Mouse (Mus musculus) spleen, adult 2 months (tissue): Measurements from ENCODE around the gene Slc25a28.

Experiments used
- CTCF ChIP-seq: fragments of 200-500 bp; IDR thresholded peaks from 2 replicates; pipeline ENCODE4 v1.5.1; 2011; ENCODE audit warnings: mild to moderate bottlenecking, inconsistent platforms; ENCODE audit not compliant: insufficient read depth, insufficient read length, insufficient replicate concordance; ENCODE audit errors: extremely low read depth
- POLR2A ChIP-seq: fragments of 200-500 bp; IDR thresholded peaks from 2 replicates; pipeline ENCODE4 v1.6.1; 2011; ENCODE audit warnings: low read depth, low read length, inconsistent platforms

GRCm38 (mm10) chr19:43663471-43663870, 11.2 kb downstream of the Slc25a28 start:
- TF ChIP-seq POLR2A (no peak), CTCF (no peak)
